Mouse (Mus musculus) C2C12 (cell line): ENCODE results near the gene Psmb2. TPM values are rescaled to one million over a fixed set of nuclear protein-coding genes. Genes with fewer than 3 reads are reported as not detected.

Experiments
- H3K27me3 ChIP-seq: one replicate; pipeline ENCODE4 v1.6.1; 2011; ENCODE audit not compliant: control insufficient read depth, insufficient read depth, insufficient read length
- H3K36me3 ChIP-seq: one replicate; pipeline ENCODE4 v1.6.1; 2011; ENCODE audit not compliant: control insufficient read depth, insufficient read depth
- H3K4me3 ChIP-seq: one replicate; pipeline ENCODE4 v1.5.1; 2011; ENCODE audit warnings: mild to moderate bottlenecking, control low read depth; ENCODE audit not compliant: poor library complexity, insufficient read depth, severe bottlenecking
- H3K79me2 ChIP-seq: one replicate; pipeline ENCODE4 v1.6.1; 2011; ENCODE audit not compliant: control insufficient read depth, insufficient read depth
- H3K79me3 ChIP-seq: one replicate; pipeline ENCODE4 v1.6.1; 2011; ENCODE audit warnings: low read depth, control low read depth
- H3ac ChIP-seq: one replicate; pipeline ENCODE3; 2011; ENCODE audit warnings: low read depth; ENCODE audit not compliant: control insufficient read depth, insufficient read length
- CEBPB ChIP-seq: IDR thresholded peaks from one replicate; pipeline ENCODE4 v1.6.1; 2011; ENCODE audit warnings: low read depth, mild to moderate bottlenecking, control low read depth, moderate library complexity
- CTCF ChIP-seq: IDR thresholded peaks from one replicate; pipeline ENCODE4 v1.5.1; 2011; ENCODE audit not compliant: control insufficient read depth, insufficient read depth, insufficient read length
- FOSL1 ChIP-seq: IDR thresholded peaks from one replicate; pipeline ENCODE4 v1.8.0; 2011; ENCODE audit warnings: mild to moderate bottlenecking, low read length; ENCODE audit not compliant: poor library complexity, insufficient read depth, severe bottlenecking
- MAX ChIP-seq: IDR thresholded peaks from one replicate; pipeline ENCODE4 v1.6.1; 2011; ENCODE audit warnings: mild to moderate bottlenecking, control low read depth
- MYOD1 ChIP-seq: IDR thresholded peaks from one replicate; pipeline ENCODE4 v1.6.1; 2011; ENCODE audit warnings: low read depth; ENCODE audit not compliant: control insufficient read depth, insufficient read length
- MYOG ChIP-seq: IDR thresholded peaks from one replicate; pipeline ENCODE4 v1.6.1; 2011; ENCODE audit not compliant: control insufficient read depth, insufficient read length; ENCODE audit errors: extremely low read depth
- USF1 ChIP-seq: IDR thresholded peaks from one replicate; pipeline ENCODE4 v1.6.1; 2011; ENCODE audit warnings: low read depth, mild to moderate bottlenecking, control low read depth, moderate library complexity
- polyA plus RNA-seq: library from polyadenylated mRNA; unstranded; fragments of >200 nt; fragmentation: generic; extraction: Trizol; gene quantifications from one replicate; pipeline ENCODE4 v1.2.1, GENCODE M21; 2012; ENCODE audit warnings: missing spikeins

Psmb2 gene
- polyA plus RNA-seq, 1 experiment = 243 TPM

DNA sequence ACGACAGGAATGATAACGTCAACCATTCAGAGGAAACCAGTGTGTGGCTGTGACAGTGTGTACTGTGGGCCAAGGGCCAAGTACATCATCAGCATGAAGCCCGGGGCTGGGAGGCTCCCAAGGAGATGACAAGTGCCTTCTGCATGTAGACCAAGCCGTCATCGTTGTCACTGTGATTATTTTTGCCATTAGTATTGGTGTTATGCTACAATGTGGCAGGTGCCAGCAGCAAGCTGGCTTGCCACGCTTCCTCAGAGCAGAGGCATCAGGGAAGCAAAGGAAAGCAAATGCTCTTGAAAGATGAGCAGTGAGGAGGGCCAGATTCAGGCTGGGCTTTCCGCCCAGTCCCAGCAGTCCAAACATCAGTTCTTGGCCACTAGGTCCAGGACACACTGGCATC lies 16.2 kb upstream of the Psmb2 start:
- Histone ChIP-seq H3K79me2 (no peaks in the 10 kb centered on the region), H3K36me3 (no peaks in the 10 kb centered on the region), H3K4me3 (no peak overlapping the region), H3K27me3 (peaks cover 57% of the 10 kb centered on the region), H3K79me3 (no peaks in the 10 kb centered on the region), H3ac (no peak overlapping the region)
- TF ChIP-seq CEBPB = no peak
- no peak for TF ChIP-seq MYOD1
- no peak for TF ChIP-seq FOSL1
- no peak for TF ChIP-seq USF1
- no peak for TF ChIP-seq MAX
- no peak for TF ChIP-seq CTCF
- no peak for TF ChIP-seq MYOG

DNA sequence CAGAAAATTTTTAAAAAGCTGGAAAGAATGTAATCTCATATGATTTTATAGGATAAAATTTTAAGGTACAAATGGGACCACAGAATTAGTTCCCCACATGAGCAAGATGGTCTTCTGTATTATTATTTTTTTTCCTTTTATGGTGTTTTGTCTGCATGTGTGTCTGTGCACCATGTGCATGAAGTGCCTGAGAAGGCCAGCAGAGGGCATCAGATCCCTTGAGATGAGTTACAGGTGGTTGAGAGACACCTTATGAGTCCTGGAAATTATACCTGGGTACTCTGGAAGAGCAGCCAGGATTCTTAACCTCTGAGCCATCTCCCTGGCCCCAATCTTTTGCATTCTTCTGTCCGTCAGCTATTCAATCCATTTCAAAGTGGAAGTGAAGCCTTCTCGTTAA lies 10.4 kb upstream of the Psmb2 start:
- Histone ChIP-seq H3K36me3 (no peaks in the 10 kb centered on the region), H3K79me2 (no peaks in the 10 kb centered on the region), H3K27me3 (peaks cover 23% of the 10 kb centered on the region), H3ac (no peak overlapping the region), H3K4me3 (no peak overlapping the region), H3K79me3 (no peaks in the 10 kb centered on the region)
- TF ChIP-seq MAX = no peak
- TF ChIP-seq CTCF = no peak
- no peak for TF ChIP-seq FOSL1
- TF ChIP-seq USF1 = no peak
- no peak for TF ChIP-seq MYOD1
- TF ChIP-seq CEBPB = no peak

GRCm38 (mm10) chr4:126682298-126682697 lies 4.9 kb downstream of the Psmb2 start:
- H3K79me2 ChIP-seq = peaks cover 83% of the 10 kb centered on the region
- H3K27me3 ChIP-seq = no peaks in the 10 kb centered on the region
- no peak overlapping the region for H3ac ChIP-seq
- no peak overlapping the region for H3K4me3 ChIP-seq
- peaks cover 44% of the 10 kb centered on the region for H3K36me3 ChIP-seq
- peaks cover 62% of the 10 kb centered on the region for H3K79me3 ChIP-seq
- TF ChIP-seq CEBPB = no peak

- Histone ChIP-seq H3K79me3 (peaks cover 56% of the 10 kb centered on the region), H3ac (no peak overlapping the region), H3K79me2 (peaks cover 75% of the 10 kb centered on the region), H3K36me3 (peaks cover 52% of the 10 kb centered on the region), H3K4me3 (no peak overlapping the region), H3K27me3 (no peaks in the 10 kb centered on the region)
- TF ChIP-seq MYOD1 (no peak), CEBPB (no peak), FOSL1 (no peak), USF1 (no peak), MYOG (no peak), CTCF (no peak), MAX (no peak)
These were observed 5.7 kb downstream of the Psmb2 start for GRCm38 (mm10) chr4:126683084-126683483.

GRCm38 (mm10) chr4:126689457-126689856 lies 12.0 kb downstream of the Psmb2 start:
- peaks cover 67% of the 10 kb centered on the region for H3K36me3 ChIP-seq
- TF ChIP-seq USF1 = no peak
- peaks cover 57% of the 10 kb centered on the region for H3K79me2 ChIP-seq
- peaks cover 16% of the 10 kb centered on the region for H3K79me3 ChIP-seq
- H3K4me3 ChIP-seq = no peak overlapping the region
- no peaks in the 10 kb centered on the region for H3K27me3 ChIP-seq
- H3ac ChIP-seq = no peak overlapping the region

DNA sequence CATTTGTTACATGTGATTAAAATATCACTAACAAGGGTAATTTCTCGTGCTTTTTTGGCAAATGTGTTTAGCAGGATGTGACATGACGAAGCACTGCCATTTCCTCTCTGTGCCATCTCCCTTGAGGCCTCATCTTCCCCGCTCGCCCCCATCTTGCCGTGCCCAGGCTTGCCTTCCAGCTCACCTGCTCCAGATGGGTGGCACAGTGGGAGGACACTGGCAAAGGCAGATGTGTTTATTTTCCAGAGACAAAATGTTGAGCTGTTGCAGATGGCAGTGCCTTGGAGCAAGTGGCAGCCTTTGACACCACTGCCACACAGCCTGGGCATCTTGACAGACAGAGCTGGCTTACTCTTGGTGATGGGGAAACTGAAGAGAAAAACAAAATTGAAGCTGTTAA lies 15.6 kb downstream of the Psmb2 start:
- peaks cover 20% of the 10 kb centered on the region for H3K79me3 ChIP-seq
- no peak overlapping the region for H3K4me3 ChIP-seq
- H3ac ChIP-seq = no peak overlapping the region
- peaks cover 67% of the 10 kb centered on the region for H3K79me2 ChIP-seq
- TF ChIP-seq MYOD1 (no peak), MYOG (no peak), FOSL1 (no peak), CEBPB (no peak), MAX (no peak), CTCF (no peak), USF1 (no peak)
- no peaks in the 10 kb centered on the region for H3K27me3 ChIP-seq
- peaks cover 55% of the 10 kb centered on the region for H3K36me3 ChIP-seq
